Mouse (Mus musculus) intestine, postnatal 0 days (tissue): ENCODE results near the gene Gm9970. TPM values are rescaled to one million over a fixed set of nuclear protein-coding genes. Genes with fewer than 3 reads are reported as not detected.

Experiments used
- ATAC-seq: fragments of 200-750 bp; cut with Nextera tagmentation; 2 replicates; pipeline ENCODE4 v1.8.0; 2017; ENCODE audit warnings: mild to moderate bottlenecking, moderate TSS enrichment, moderate library complexity
- H3K27ac ChIP-seq: fragments of 300-500 bp; sonication (generic); 2 replicates; pipeline ENCODE4 v1.5.1; 2014; ENCODE audit warnings: mild to moderate bottlenecking, low read depth, low read length, moderate library complexity
- H3K27me3 ChIP-seq: fragments of 300-500 bp; sonication (generic); replicated peaks from 2 replicates; pipeline ENCODE4 v1.6.1; 2014; ENCODE audit warnings: low read length, mixed read lengths; ENCODE audit not compliant: control insufficient read depth, insufficient read depth
- H3K36me3 ChIP-seq: fragments of 300-500 bp; sonication (generic); 2 replicates; pipeline ENCODE4 v1.6.1; 2014; ENCODE audit warnings: mild to moderate bottlenecking, moderate library complexity; ENCODE audit not compliant: control insufficient read depth, insufficient read depth
- H3K4me1 ChIP-seq: fragments of 300-500 bp; sonication (generic); replicated peaks from 2 replicates; pipeline ENCODE4 v1.6.1; 2014; ENCODE audit warnings: antibody characterized with exemption, low read length, mixed read lengths; ENCODE audit not compliant: control insufficient read depth, insufficient read depth
- H3K4me2 ChIP-seq: fragments of 300-500 bp; sonication (generic); replicated peaks from 2 replicates; pipeline ENCODE4 v1.6.1; 2014; ENCODE audit warnings: low read depth, mild to moderate bottlenecking, moderate library complexity
- H3K4me3 ChIP-seq: fragments of 300-500 bp; sonication (generic); 2 replicates; pipeline ENCODE4 v1.5.1; 2014; ENCODE audit warnings: low read depth, low read length
- H3K9ac ChIP-seq: fragments of 300-500 bp; sonication (generic); 2 replicates; pipeline ENCODE4 v1.6.1; 2014; ENCODE audit warnings: mild to moderate bottlenecking, low read depth, low read length
- H3K9me3 ChIP-seq: fragments of 300-500 bp; sonication (generic); 2 replicates; pipeline ENCODE4 v1.6.1; 2016; ENCODE audit warnings: mixed run types; ENCODE audit not compliant: control insufficient read depth
- CTCF ChIP-seq: sonication (generic); IDR thresholded peaks from 2 replicates; pipeline ENCODE4 v1.5.1; 2016; ENCODE audit warnings: low read depth, mild to moderate bottlenecking, control low read depth, antibody characterized with exemption, moderate library complexity
- WGBS: fragments of 180-500 bp; shearing (Covaris S2); extraction: QIAGEN DNeasy Blood & Tissue Kit; methylation state at CpG from one replicate; pipeline ENCODE4 v1.1.7; 2014; 5-methylcytosine and 5-hydroxymethylcytosine counted together
- polyA plus RNA-seq: library from polyadenylated mRNA; unstranded; fragments of >200 nt; fragmentation: Nextera tagmentation; extraction: Ambion mirVana; gene quantifications from 2 replicates; pipeline ENCODE4 v1.2.1, GENCODE M21; 2015

The Gm9970 gene
- polyA plus RNA-seq, 1 experiment from 2014 or later: 0.70 TPM

DNA sequence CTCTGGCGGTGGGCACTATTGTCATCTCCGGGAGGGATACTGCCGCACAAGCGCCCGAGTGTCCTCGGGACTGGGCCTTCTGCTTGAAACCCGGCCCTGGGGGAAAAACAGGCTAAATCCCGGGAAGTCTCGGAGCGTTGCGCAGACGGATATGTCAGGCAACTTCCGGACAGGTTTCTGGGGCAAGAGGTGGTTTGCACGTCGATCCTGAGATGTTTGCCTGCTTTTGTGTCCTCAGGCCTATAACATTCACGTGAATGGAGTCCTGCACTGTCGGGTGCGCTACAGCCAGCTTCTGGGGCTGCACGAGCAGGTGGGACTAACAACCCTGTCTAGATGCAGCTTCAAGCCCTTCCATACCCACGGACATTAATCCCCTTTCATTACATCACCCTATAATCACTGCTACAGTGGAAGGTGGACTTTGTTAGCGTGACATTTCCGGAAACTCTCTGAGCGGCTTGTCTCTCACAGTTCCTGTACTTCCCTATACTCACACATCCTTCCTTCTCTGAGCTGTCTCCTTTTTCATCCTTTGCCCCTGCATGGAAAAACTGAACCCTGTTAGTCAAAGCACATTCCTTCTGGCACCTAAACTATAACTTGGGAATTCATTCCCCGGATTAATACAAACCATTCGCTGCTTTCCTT is 47.3 kb downstream of the Gm9970 start:
- Histone ChIP-seq H3K27ac (peak overlapping the region; percentile 96), H3K4me2 (peak overlapping the region; percentile 77), H3K4me3 (peak overlapping the region; percentile 76), H3K4me1 (no peaks in the 10 kb centered on the region; the same call in 1 of the 2 replicates), H3K9ac (peak overlapping the region; percentile 88), H3K36me3 (peaks cover 62% of the 10 kb centered on the region), H3K9me3 (no peaks in the 10 kb centered on the region), H3K27me3 (no peaks in the 10 kb centered on the region)
- ATAC-seq: peak; percentile 17; the same call in 1 of the 2 replicates
- WGBS: 7% methylated on average over 25 of the region's 25 CpGs
- TF ChIP-seq CTCF: no peak

- H3K9me3 ChIP-seq: no peaks in the 10 kb centered on the region
- peaks cover 61% of the 10 kb centered on the region for H3K36me3 ChIP-seq
- under 1% methylated on average over 48 of the region's 48 CpGs for WGBS
- peak within 1 kb of the TSS; percentile 77 for H3K4me2 ChIP-seq
- TF ChIP-seq CTCF: peak; percentile 85
- peak within 1 kb of the TSS; percentile 88 for H3K9ac ChIP-seq
- no peaks in the 10 kb centered on the region for H3K27me3 ChIP-seq
- peak within 1 kb of the TSS; percentile 96 for H3K27ac ChIP-seq
- peak within 1 kb of the TSS; percentile 76 for H3K4me3 ChIP-seq
- peak; percentile 94 for ATAC-seq
- no peaks in the 10 kb centered on the region; the same call in 1 of the 2 replicates for H3K4me1 ChIP-seq
Observed at GRCm38 (mm10) chr5:31192939-31193630, 47.9 kb downstream of the Gm9970 start, which contains the start of the genes Snx17 and Eif2b4. Gene Snx17, plus strand, starts transcription at chr5:31193227. Gene Eif2b4, minus strand, starts transcription at chr5:31193430.

- H3K36me3 ChIP-seq: peaks cover 60% of the 10 kb centered on the region
- 8% methylated on average over 42 of the region's 42 CpGs for WGBS
Observed at GRCm38 (mm10) chr5:31192045-31192938, 48.7 kb downstream of the Gm9970 start.

More at GRCm38 (mm10) chr5:31192045-31192938, 48.7 kb downstream of the Gm9970 start:
- Histone ChIP-seq H3K4me3 (peak overlapping the region; percentile 76), H3K9ac (peak overlapping the region; percentile 88), H3K27me3 (no peaks in the 10 kb centered on the region), H3K27ac (peak overlapping the region; percentile 77), H3K4me2 (peak overlapping the region; percentile 77), H3K9me3 (no peaks in the 10 kb centered on the region), H3K4me1 (no peaks in the 10 kb centered on the region; the same call in 1 of the 2 replicates)
- TF ChIP-seq CTCF: no peak
- peak; percentile 74 for ATAC-seq

Other genes starting within 250 kb of the Gm9970 start
- gene Atraid, start 192.9 kb downstream of the Gm9970 start, polyA plus RNA-seq: 227 and 250 TPM in 2 replicates
- 18.0 and 20.0 TPM in 2 replicates for gene Slc5a6, start 192.3 kb downstream of the Gm9970 start, polyA plus RNA-seq
- 3.2 and 3.7 TPM in 2 replicates for gene Cad, start 186.5 kb downstream of the Gm9970 start, polyA plus RNA-seq
- not detected in 2 replicates for gene Dnajc5g, start 134.9 kb downstream of the Gm9970 start, polyA plus RNA-seq
- 0.10 TPM in 1 of 2 replicates, not detected in the other for gene Slc30a3, start 133.0 kb downstream of the Gm9970 start, polyA plus RNA-seq
- not detected in 2 replicates for gene Trim54, start 124.5 kb downstream of the Gm9970 start, polyA plus RNA-seq
- gene Ucn, start 102.4 kb downstream of the Gm9970 start, polyA plus RNA-seq: not detected in 2 replicates
- 38.8 and 42.2 TPM in 2 replicates for gene Mpv17, start 87.0 kb downstream of the Gm9970 start, polyA plus RNA-seq
- 0.53 and 1.0 TPM in 2 replicates for gene Gm29609, start 61.3 kb downstream of the Gm9970 start, polyA plus RNA-seq
- 23.1 and 26.2 TPM in 2 replicates for gene Gtf3c2, start 61.1 kb downstream of the Gm9970 start, polyA plus RNA-seq
- 122 and 130 TPM in 2 replicates for gene Snx17, start 48.0 kb downstream of the Gm9970 start, polyA plus RNA-seq
- gene Eif2b4, start 47.8 kb downstream of the Gm9970 start, polyA plus RNA-seq: 43.7 and 45.1 TPM in 2 replicates
- gene Zfp513, start 38.9 kb downstream of the Gm9970 start, polyA plus RNA-seq: 6.8 and 7.3 TPM in 2 replicates
- 54.8 and 55.4 TPM in 2 replicates for gene Ppm1g, start 20.5 kb downstream of the Gm9970 start, polyA plus RNA-seq
- 96.4 and 99.6 TPM in 2 replicates for gene Nrbp1, start 368 bp downstream of the Gm9970 start, polyA plus RNA-seq
- gene Krtcap3, start 10.5 kb upstream of the Gm9970 start, polyA plus RNA-seq: 105 and 108 TPM in 2 replicates
- 28.3 and 30.4 TPM in 2 replicates for gene Ift172, start 49.9 kb upstream of the Gm9970 start, polyA plus RNA-seq
- gene Fndc4, start 54.8 kb upstream of the Gm9970 start, polyA plus RNA-seq: 6.2 and 7.2 TPM in 2 replicates
- 0.10 TPM in 1 of 2 replicates, not detected in the other for gene Gckr, start 56.2 kb upstream of the Gm9970 start, polyA plus RNA-seq
- gene Zfp512, start 211.2 kb upstream of the Gm9970 start, polyA plus RNA-seq: 9.3 and 10.2 TPM in 2 replicates
- not detected in 2 replicates for gene 4930548H24Rik, start 244.5 kb upstream of the Gm9970 start, polyA plus RNA-seq